Mouse (Mus musculus) cerebellum, adult 9-11 months (tissue): Measurements from ENCODE around the gene Gm7102.
A peak's percentile ranks its signal among the peaks of the same experiment; 100 is the strongest.
"Not testable (repeated sequence)": the region's sequence is repeated elsewhere in the genome, so short reads cannot be mapped to it uniquely, and the experiment has no call there.

Source experiments
- DNase-seq: peaks from one replicate; pipeline ENCODE4 v3.0.0; 2022

Gm7102 gene

DNA sequence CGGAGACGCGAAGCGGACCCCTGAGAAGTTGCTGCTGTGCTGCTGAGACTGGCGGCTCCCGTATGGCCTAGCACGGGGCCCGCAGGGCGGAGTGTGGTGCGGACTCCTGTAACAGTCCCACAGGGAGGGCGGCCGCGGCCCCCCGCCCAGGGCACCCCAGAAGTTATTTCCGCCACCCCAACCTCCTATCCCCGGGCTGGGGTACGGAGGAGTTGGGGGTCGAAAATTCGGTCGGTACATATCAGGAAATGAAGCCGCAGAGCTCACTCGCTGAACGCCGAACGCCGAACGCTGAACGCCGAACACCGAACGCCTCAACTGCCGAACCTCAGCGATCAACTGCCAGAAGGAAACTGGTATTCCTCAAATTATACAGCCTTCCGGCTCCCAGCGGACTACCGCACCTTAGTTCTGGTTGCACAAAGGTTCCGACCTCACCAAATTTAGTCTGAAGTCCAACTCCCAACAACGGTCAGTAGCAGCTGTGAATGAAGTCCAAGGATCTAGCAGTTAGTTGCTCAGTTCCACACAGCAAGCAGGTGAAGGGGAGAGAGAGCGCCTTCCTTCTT, at the start of gene Gm7102:
Gene Gm7102 (minus strand): TSS at position 554 of the 569 bp plus-strand sequence.
- no peak for DNase-seq

DNA sequence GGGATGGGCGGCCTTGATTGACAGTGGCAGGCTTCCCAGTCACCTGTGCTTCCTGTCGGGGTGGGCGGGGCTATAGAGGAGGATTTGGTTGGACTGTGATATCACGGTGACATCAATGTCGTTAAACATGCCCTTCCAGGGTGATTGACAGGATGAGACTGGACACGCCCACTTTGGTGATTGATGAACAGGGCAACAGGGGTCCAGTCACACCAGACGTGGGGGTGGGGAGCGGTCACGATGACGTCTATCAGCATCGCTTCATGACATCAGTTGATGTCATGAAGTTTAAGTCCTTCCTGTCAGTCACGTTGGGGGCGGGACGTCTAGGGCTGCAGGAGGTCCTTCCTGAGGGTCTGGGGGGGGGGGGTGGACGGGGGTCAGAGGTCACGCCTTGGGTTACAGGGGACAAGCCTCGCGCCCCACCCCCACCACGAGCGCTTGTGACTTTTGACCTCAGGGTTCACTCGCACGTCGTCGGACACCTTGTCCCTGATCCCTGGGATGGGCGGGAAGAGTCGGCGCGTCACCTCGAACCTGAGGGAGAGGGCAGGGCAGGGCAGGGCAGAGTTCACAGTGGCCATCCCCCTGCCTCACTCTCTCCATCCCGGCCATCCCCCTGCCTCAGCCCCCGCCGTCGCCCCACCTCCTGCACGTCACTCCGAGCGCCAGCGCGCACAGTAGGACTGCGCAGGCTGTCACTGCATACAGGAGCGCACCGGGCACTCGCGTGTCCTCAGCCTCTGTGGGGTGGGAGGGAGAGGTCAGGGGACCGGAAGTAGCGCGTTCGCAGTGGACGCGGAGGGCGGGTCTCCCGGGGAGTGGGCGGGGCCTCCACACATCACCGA, 48.8 kb upstream of the Gm7102 start:
- DNase-seq, result peak; percentile 56

DNA sequence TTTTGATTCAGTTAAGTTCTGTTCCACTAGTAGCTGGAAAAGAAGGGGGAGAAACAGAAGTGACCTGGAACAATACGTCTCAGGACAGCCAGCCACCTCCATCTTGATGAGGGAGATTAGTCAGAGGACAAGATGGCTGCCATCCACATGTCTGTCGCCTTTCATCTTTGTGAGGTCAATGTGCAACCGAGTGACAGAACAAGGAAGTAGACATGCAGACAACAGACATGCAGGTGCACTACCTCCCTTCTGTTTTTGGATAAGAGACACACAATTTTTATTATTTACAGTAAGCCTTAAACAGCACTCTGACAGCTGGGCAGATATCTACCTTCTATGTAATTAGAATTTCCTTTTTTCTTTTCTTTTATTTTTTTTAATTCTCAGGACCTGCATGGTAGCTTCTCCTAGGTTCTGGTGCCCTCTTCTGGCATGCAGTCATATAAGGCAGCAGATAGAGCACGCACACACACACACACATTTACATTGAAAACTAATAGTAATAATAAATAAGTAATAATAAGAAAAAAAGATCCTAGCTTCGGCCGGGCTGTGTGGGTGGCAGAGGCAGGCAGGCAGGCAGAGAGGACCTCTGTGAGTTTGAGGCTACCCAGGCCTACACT, 47.7 kb upstream of the Gm7102 start:
- DNase-seq, result peak; percentile 5

DNA sequence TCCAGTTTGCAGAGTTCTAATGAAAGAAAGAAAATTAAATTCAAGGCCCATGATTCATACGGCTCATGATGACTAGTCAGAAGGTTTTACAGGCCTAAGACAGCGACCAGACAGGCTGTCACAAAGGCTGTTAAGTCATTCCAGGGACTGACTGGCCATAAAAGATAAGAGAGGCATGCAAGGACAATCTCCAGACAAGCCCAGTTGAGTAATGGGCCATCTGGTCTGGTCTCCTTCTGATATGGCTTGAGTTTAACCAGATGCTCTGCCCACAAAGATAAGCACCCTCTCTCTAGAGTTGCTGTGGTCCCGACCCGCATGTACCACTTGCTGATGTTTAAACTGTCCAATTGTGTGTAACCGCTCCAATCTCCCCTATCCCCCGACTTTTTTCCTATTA, 31.4 kb upstream of the Gm7102 start:
- not testable (repeated sequence) for DNase-seq

DNA sequence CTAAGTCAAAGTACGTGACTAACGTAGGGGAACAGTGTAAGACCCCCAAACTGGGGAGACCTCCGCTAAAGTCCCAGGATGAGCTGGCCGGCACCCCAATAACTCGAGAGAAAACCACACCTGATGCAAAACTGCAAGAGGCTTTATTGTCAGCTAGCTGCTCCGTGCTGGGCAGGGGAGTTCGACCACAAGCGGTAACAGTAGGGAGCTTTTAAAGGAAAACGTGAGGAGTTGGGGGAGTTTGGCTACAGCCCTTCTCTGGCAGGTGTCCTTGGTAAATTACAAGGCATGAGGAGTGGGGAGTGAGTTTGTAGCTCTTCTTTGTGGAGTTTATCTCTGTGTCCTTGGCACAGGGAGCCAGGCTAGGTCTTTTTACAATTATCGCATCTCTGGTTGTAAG, 23.7 kb upstream of the Gm7102 start:
- DNase-seq, result no peak

DNA sequence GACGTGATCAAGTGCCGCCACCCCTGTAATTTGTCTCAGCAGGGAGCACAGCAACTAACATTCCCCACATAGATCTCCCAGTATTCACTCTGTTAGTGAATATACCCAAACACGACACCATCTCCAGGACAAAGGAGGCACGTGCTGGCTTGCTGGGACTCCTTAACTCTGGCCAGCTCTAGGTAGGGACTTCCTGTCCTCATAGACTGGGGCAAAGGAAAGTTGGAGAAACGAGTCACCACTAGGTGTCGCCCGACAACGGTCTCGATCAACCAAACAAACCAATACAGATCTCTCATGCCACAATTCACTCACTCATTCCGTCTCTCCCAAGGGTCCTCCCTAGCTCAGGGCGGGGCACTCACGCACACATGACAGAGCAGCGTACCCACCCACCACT, 23.2 kb upstream of the Gm7102 start:
- peak; percentile 74 for DNase-seq

DNA sequence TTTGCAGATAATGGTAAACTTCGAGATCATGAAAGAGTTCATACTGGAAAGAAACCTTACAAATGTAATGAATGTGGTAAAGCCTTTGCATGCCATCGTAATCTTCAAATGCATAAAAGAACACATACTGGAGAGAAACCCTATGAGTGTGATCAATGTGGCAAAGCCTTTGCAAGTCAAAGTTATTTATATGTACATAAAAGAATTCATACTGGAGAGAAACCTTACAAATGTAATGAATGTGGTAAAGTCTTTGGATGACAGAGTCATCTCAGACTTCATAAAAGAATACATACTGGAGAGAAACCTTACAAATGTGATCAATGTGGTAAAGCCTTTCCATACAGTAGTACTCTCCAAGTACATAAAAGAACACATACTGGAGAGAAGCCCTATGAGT, 7.5 kb upstream of the Gm7102 start, which contains the start of gene Gm6020:
Gene Gm6020 (plus strand): TSS at position 301 of the 400 bp plus-strand sequence.
- not testable (repeated sequence) for DNase-seq

DNA sequence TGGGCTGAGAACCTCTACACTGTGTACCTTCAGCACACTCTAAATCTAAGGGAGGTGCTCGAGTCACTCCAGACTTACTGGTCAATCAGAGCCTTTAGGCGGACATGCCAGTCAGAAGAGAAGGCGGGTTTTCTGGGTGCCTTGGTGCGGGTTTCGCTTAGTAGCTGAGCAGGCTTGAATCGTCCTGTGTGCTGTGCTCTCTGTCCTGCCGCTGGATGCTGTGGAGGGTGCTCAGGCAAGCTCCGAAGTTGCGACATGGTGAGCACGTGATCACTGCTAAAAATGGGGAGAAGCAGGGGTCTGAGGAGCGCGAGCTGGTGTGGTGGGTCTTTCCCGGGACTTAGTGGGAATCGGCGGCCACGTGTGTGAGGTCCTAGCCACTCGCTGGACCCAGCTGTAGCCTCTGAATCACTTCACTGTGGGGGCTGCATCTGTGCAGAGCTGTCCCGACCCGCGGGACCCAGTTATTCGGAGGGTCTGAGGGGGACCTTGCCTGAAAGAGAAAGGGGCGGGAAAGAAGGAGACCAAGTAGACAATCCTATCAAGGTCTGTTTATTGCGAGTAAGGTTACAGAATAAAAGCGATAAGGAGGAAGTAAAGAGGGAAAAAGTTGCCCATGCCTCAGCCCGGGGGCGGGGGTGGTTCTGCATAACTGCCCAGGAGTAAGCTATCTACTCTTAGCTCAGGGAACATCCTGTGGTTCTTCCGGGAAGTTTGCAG, 24.2 kb downstream of the Gm7102 start:
- DNase-seq, result no peak

DNA sequence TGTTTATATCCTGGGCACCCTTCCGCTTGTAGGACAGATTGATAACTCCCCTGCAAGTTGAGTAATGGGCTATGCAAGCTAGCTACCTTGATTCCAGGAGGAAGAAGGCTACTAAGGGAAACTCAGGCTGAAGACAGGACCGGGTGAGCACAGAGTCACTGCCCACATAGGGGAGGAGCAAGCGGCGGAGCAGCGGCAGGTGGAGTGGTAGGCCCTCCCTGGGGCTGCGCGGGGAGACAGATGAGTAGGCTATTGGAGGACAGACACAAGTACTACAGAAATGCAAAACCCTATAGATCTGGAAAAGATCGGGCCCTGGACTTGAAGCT, 24.8 kb downstream of the Gm7102 start:
- DNase-seq, result no peak

DNA sequence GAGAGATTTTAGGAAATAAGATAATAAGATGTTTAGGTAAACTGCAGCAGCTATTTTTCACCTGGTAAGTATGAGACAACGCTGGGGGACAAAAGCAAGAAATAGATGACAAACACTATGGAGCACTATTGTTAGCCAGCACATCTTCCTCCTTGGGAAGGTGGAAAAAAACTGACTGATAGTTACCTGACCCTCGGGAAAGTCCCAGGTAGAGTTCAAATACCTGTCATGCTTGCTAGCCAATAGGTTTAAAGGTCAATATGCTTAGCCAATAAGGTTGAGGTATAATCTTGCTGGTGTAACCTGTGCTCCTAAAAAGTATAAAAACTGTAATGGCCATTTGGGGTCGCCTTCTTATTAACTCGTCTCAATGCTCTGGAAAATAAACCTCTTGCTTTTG, 34.8 kb downstream of the Gm7102 start:
- no peak for DNase-seq

DNA sequence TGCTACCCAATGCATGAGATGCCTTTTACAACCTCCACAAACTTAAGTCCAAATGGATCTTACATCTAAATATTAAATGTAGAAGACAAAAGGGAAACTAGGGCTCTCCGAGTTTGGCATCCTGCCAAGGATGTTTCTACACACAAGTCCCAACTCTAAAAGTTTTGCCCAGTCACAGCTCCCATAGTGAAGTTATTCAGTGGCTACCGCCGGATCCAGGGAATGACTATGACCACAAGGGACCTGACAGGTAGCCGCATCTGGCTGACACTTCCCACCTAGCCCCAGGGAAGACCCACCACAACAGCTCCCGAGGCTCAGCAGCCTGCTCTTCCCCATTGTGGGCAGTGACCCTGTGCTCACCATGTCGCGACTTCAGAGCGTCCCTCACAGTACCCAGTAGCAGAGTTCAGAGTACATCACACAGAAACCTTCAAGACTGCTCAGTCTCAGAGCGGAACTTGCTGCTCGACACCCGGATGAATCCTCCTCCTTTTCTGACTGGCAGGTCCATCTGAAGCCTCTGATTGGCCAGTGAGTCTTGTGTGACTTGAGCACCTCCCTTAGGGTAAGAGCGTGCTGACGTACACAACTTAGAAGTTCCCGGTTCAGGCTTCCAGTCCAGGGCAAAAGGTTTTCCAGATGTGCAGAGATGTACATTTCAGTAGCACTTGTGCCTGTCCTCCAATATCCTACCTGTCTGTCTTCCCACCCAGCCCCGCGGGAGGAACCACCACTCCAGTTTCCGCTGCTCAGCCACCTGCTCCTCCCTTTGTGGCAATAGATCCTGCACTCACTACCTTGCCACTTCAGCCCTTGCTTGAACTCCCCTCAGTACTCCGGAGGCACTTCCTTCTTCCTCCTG, 35.5 kb downstream of the Gm7102 start, which contains the start of gene Zfp950:
Gene Zfp950 (minus strand): TSS at position 499 of the 865 bp plus-strand sequence.
- DNase-seq, result peak; percentile 88

DNA sequence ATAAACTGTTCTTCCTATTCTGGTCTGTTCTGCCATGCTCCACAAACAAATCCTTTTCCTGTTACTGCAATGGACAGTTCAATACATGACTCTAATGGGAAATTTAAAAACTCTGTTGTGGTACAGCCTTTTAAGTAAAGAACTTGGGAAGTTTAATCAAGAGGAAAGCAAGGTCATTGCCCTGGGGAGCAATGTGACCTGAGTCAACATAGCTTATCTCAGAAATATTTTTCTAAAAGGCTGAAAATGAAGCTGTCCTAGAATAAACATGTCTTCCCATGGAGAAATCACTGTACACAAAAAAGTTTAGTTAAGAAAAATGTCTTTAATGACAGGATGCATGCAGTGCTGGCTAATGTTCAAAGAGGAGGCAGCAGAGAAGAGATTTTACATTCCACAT, 37.5 kb downstream of the Gm7102 start:
- no peak for DNase-seq

DNA sequence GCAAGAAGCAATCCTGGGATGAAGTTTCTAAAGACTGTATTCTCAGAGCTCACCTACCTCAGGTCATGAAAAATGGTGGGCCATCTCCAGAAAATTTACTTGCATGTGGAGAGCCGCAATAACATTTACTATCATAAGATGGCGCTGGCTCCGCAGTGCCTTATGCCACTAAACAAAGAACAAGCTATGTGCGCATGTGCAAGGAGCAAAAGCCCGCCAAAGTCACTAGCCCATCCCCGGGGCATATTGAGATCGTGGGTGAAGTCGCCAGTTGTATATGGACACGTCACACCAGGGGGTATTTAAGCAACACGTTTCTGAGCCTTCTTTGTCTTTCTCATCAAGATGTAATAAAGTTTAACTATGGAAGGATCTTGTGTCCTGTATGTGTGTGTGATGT, 45.0 kb downstream of the Gm7102 start:
- DNase-seq, result no peak
